Mouse (Mus musculus): ENCODE measurements around the gene Ankrd24.

GRCm38 (mm10) chr10:81655178-81655577 is 26.8 kb downstream of the Ankrd24 start:
- TF ChIP-seq CTCF (IDR thresholded peaks at IDR 0.05; ENCODE audit: low read depth, low read length) (no peak), POLR2AphosphoS5 (IDR thresholded peaks at IDR 0.05; ENCODE audit: insufficient replicate concordance, low read depth, low read length) (no peak)

Data from G1E (cell line).